Mouse (Mus musculus) lung, embryonic 15.5 days (tissue): Measurements from ENCODE around the gene Gm20518. TPM values are rescaled to one million over a fixed set of nuclear protein-coding genes. Genes with fewer than 3 reads are reported as not detected.

Experiments used
- ATAC-seq: fragments of 200-750 bp; cut with Nextera tagmentation; 2 replicates; pipeline ENCODE4 v1.8.0; 2017; ENCODE audit warnings: moderate number of reproducible peaks, borderline replicate concordance; ENCODE audit not compliant: low FRiP score, low TSS enrichment; ENCODE audit errors: extremely low read depth
- H3K27ac ChIP-seq: fragments of 300-500 bp; sonication (generic); 2 replicates; pipeline ENCODE4 v1.5.1; 2015; ENCODE audit warnings: moderate library complexity, mild to moderate bottlenecking, inconsistent platforms
- H3K27me3 ChIP-seq: fragments of 300-500 bp; sonication (generic); 2 replicates; pipeline ENCODE4 v1.6.1; 2015; ENCODE audit warnings: inconsistent platforms
- H3K36me3 ChIP-seq: fragments of 300-500 bp; sonication (generic); 2 replicates; pipeline ENCODE4 v1.6.1; 2015; ENCODE audit warnings: inconsistent platforms
- H3K4me1 ChIP-seq: fragments of 300-500 bp; sonication (generic); 2 replicates; pipeline ENCODE4 v1.6.1; 2015; ENCODE audit warnings: inconsistent platforms
- H3K4me2 ChIP-seq: fragments of 300-500 bp; sonication (generic); 2 replicates; pipeline ENCODE4 v1.6.1; 2015; ENCODE audit warnings: inconsistent platforms, mild to moderate bottlenecking, moderate library complexity
- H3K4me3 ChIP-seq: fragments of 300-500 bp; sonication (generic); 2 replicates; pipeline ENCODE4 v1.5.1; 2015; ENCODE audit warnings: mild to moderate bottlenecking, inconsistent platforms
- H3K9ac ChIP-seq: fragments of 300-500 bp; sonication (generic); 2 replicates; pipeline ENCODE4 v1.6.1; 2015; ENCODE audit warnings: inconsistent platforms
- H3K9me3 ChIP-seq: fragments of 300-500 bp; sonication (generic); 2 replicates; pipeline ENCODE4 v1.6.1; 2016; ENCODE audit warnings: inconsistent platforms
- WGBS: fragments of 180-500 bp; shearing (Covaris S2); methylation state at CpG from one replicate; pipeline ENCODE4 v1.1.7; 2015; 5-methylcytosine and 5-hydroxymethylcytosine counted together
- polyA plus RNA-seq: library from polyadenylated mRNA; unstranded; fragments of >200 nt; fragmentation: Nextera tagmentation; extraction: Ambion mirVana; gene quantifications from 2 replicates; pipeline ENCODE4 v1.2.1, GENCODE M21; 2015

The Gm20518 gene
- polyA plus RNA-seq, 1 experiment from 2014 or later = 0.16 TPM

DNA sequence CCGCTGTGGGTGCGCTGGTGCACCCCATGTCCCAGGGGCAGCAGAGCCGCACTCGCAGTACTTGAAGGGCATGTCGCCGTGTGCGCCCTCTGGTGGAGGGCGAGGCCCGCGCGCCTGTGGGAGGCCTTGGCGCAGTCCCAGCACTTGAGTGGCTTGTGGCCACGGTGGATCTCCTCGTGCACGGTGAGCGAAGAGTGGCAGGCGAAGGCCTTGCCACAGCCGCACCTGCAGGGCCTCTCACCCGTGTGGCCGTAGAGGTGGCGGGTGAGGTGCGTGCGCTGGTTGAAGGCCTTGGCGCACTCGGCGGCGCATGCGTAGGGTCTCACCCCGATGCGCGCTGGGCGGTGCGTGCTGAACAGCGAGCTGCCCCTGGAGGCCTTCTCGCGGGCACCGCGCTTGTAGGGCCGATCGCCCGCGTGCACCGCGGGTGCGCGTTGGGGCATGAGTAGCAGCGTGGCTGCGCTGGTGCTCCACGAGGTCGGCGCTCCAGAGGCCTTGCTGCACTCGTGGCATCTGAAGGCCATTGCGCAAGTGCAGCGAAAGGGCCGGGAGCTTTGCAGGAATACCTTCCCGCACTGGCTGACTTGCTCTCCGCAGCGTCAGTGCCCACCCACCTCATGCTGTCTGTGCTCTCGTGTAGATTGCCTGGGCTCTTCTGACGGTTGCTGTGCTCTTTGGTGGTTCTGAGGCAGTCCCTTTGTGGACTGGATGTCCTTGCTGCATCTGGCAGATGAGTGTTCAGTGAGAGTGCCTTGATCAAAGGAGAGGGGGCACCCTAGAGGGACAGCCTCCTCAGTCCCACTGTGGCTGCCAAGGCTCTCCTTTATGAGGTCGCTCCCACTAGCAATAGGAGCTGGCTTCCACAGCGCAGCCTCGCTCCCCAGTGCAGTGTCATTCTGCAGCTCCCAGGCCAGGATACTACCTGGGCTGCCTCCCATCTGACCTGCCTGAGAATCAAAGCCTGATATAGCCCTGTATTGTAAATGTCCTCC is 75.8 kb downstream of the Gm20518 start:
- H3K27me3 ChIP-seq = peaks cover 15% of the 10 kb centered on the region
- H3K27ac ChIP-seq = no peak overlapping the region
- 2% methylated on average over 62 of the region's 63 CpGs for WGBS
- no peaks in the 10 kb centered on the region for H3K36me3 ChIP-seq
- peaks cover 18% of the 10 kb centered on the region for H3K4me1 ChIP-seq
- peak; percentile 81 for ATAC-seq
- peak overlapping the region; percentile 87 for H3K4me2 ChIP-seq
- peak overlapping the region; percentile 52 for H3K4me3 ChIP-seq
- no peaks in the 10 kb centered on the region for H3K9me3 ChIP-seq
- peak overlapping the region; percentile 57 for H3K9ac ChIP-seq

DNA sequence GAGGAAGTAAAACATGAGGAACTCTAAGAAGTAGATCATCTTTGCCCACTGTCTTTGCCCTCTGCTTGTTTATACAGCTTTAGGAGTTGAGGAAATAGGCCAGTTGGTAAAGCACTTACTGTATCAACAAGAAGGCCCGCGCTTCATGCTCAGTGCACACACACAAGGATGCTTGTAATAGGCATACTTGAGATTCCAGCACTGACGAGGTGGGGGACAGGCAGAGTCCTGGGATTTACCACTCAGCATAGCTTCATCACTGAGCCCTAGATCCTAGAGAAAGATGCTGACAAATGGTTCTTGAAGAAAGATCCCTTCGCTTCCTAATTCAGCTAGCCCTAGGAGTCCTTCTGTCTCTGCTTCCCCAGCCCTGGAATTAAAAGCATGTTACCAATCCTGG is 78.3 kb downstream of the Gm20518 start:
- Histone ChIP-seq H3K4me3 (no peak overlapping the region), H3K9me3 (no peaks in the 10 kb centered on the region), H3K4me1 (peaks cover 40% of the 10 kb centered on the region), H3K27me3 (peaks cover 19% of the 10 kb centered on the region), H3K4me2 (no peak overlapping the region), H3K36me3 (0 out of 2 replicates have a peak, but pooled peaks cover 4% of the 10 kb centered on the region), H3K9ac (no peak overlapping the region), H3K27ac (no peak overlapping the region)
- WGBS = 36% methylated on average over 4 of the region's 4 CpGs
- no peak for ATAC-seq

- ATAC-seq = no peak
- H3K27me3 ChIP-seq = peaks cover 24% of the 10 kb centered on the region
- no peak overlapping the region for H3K9ac ChIP-seq
- H3K4me2 ChIP-seq = no peak overlapping the region
- 0 out of 2 replicates have a peak, but pooled peaks cover 7% of the 10 kb centered on the region for H3K36me3 ChIP-seq
- no peak overlapping the region for H3K27ac ChIP-seq
- 5% methylated on average over 5 of the region's 5 CpGs for WGBS
- no peak overlapping the region for H3K4me3 ChIP-seq
- H3K9me3 ChIP-seq = no peaks in the 10 kb centered on the region
- peaks cover 51% of the 10 kb centered on the region for H3K4me1 ChIP-seq
These were observed 79.4 kb downstream of the Gm20518 start for GRCm38 (mm10) chr16:17812120-17812519.

DNA sequence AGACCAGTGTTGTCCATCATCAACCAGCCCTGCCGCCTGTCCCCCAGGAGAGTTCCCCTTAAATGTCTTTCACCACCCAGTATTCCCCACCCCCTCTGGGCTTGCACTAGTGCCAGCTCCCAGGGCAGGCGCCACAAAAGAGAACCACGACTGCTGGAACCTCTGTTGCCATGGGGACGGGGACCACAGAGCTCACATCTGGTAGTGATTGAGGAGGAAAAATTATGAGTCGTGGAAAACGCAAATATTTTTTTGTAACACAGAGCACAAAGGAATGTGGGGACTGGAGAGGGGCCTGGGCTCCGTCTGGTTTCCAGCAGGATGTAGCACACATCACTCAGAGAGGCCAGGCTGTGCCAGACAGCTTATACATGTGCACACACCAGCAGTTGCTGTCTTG is 81.8 kb downstream of the Gm20518 start:
- Histone ChIP-seq H3K9ac (no peak overlapping the region), H3K36me3 (peaks cover 10% of the 10 kb centered on the region; the same call in 1 of the 2 replicates), H3K27ac (peak overlapping the region; percentile 82), H3K27me3 (peaks cover 32% of the 10 kb centered on the region), H3K9me3 (no peaks in the 10 kb centered on the region), H3K4me2 (no peak overlapping the region), H3K4me3 (no peak overlapping the region), H3K4me1 (peaks cover 61% of the 10 kb centered on the region)
- WGBS = 10% methylated on average over 7 of the region's 7 CpGs
- ATAC-seq = peak; percentile 77

- H3K27ac ChIP-seq = peak overlapping the region; percentile 82
- WGBS = 75% methylated on average over 4 of the region's 4 CpGs
- H3K4me3 ChIP-seq = no peak overlapping the region
- no peaks in the 10 kb centered on the region for H3K9me3 ChIP-seq
- no peak for ATAC-seq
- peaks cover 67% of the 10 kb centered on the region for H3K4me1 ChIP-seq
- H3K4me2 ChIP-seq = no peak overlapping the region
- peaks cover 10% of the 10 kb centered on the region; the same call in 1 of the 2 replicates for H3K36me3 ChIP-seq
- peaks cover 32% of the 10 kb centered on the region for H3K27me3 ChIP-seq
- H3K9ac ChIP-seq = no peak overlapping the region
These were observed 82.3 kb downstream of the Gm20518 start for GRCm38 (mm10) chr16:17809125-17809524.

- peak; percentile 29; the same call in 1 of the 2 replicates for ATAC-seq
- WGBS = 8% methylated on average over 73 of the region's 73 CpGs
- peak overlapping the region; percentile 92 for H3K4me2 ChIP-seq
- H3K36me3 ChIP-seq = peaks cover 14% of the 10 kb centered on the region; the same call in 1 of the 2 replicates
- no peaks in the 10 kb centered on the region for H3K9me3 ChIP-seq
- peak overlapping the region; percentile 74 for H3K27ac ChIP-seq
- peaks cover 84% of the 10 kb centered on the region for H3K4me1 ChIP-seq
- peak overlapping the region; percentile 45 for H3K4me3 ChIP-seq
- peak overlapping the region; percentile 57 for H3K9ac ChIP-seq
- peaks cover 50% of the 10 kb centered on the region for H3K27me3 ChIP-seq
These were observed 84.1 kb downstream of the Gm20518 start for GRCm38 (mm10) chr16:17807192-17808009.

GRCm38 (mm10) chr16:17806581-17807191 is 84.8 kb downstream of the Gm20518 start:
- 10% methylated on average over 50 of the region's 50 CpGs for WGBS
- peak overlapping the region; percentile 92 for H3K4me2 ChIP-seq
- peaks cover 14% of the 10 kb centered on the region; the same call in 1 of the 2 replicates for H3K36me3 ChIP-seq
- H3K27me3 ChIP-seq = peaks cover 57% of the 10 kb centered on the region
- no peak; the same call in 1 of the 2 replicates for ATAC-seq
- peak overlapping the region; percentile 74 for H3K27ac ChIP-seq
- peak overlapping the region; percentile 45 for H3K4me3 ChIP-seq
- peaks cover 88% of the 10 kb centered on the region for H3K4me1 ChIP-seq
- H3K9me3 ChIP-seq = no peaks in the 10 kb centered on the region
- peak overlapping the region; percentile 57 for H3K9ac ChIP-seq

- H3K9me3 ChIP-seq = no peaks in the 10 kb centered on the region
- WGBS = 44% methylated on average over 7 of the region's 7 CpGs
- no peak for ATAC-seq
- H3K27me3 ChIP-seq = peaks cover 67% of the 10 kb centered on the region
- H3K9ac ChIP-seq = no peak overlapping the region; the same call in 1 of the 2 replicates
- H3K4me2 ChIP-seq = peak overlapping the region; percentile 56
- H3K4me3 ChIP-seq = peak overlapping the region; percentile 25; the same call in 1 of the 2 replicates
- peaks cover 95% of the 10 kb centered on the region for H3K4me1 ChIP-seq
- no peak overlapping the region for H3K27ac ChIP-seq
- peaks cover 14% of the 10 kb centered on the region; the same call in 1 of the 2 replicates for H3K36me3 ChIP-seq
These were observed 86.5 kb downstream of the Gm20518 start for GRCm38 (mm10) chr16:17804982-17805381.

- Histone ChIP-seq H3K36me3 (peaks cover 14% of the 10 kb centered on the region; the same call in 1 of the 2 replicates), H3K27ac (no peak overlapping the region), H3K4me2 (peak overlapping the region; percentile 56), H3K9me3 (no peaks in the 10 kb centered on the region), H3K9ac (no peak overlapping the region; the same call in 1 of the 2 replicates), H3K27me3 (peaks cover 72% of the 10 kb centered on the region), H3K4me3 (peak overlapping the region; percentile 25), H3K4me1 (peaks cover 96% of the 10 kb centered on the region)
- peak; percentile 23; the same call in 1 of the 2 replicates for ATAC-seq
- WGBS = 15% methylated on average over 33 of the region's 33 CpGs
These were observed 87.0 kb downstream of the Gm20518 start for GRCm38 (mm10) chr16:17804449-17804912.

DNA sequence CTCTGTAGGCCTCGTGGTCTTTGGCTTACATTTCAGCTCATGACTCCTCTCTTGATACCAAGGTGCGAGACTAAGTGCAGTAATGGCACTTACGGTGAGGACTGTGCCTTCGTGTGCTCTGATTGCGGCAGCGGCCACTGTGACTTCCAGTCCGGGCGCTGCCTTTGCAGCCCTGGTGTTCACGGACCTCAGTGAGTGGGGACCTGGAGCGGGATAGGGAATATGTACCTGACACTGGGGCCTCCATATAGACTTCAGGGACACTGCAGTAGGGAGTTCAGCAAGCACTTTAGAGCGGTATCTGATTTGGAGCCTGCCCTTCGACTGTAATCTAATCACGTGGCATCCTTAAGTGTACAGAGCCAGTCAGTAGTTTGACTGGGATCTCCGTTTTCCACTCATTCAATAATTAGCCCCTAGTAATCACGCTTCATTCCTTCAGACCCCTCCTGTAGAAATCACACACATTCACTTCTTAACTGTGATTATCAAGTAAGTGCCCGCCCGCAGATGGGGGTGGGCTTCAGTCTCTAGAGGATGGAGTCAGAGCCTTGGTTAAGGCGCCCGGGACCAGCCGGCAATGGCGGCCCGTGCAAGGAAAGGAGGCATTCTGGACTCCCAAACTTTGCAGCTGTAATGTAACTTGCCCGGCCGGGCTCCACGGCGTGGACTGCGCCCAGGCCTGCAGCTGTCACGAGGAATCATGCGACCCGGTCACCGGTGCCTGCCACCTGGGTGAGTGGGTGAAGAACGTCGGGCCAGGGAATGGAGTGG is 87.6 kb downstream of the Gm20518 start:
- Histone ChIP-seq H3K9me3 (no peaks in the 10 kb centered on the region), H3K27me3 (peaks cover 78% of the 10 kb centered on the region), H3K4me2 (peak overlapping the region; percentile 56), H3K9ac (no peak overlapping the region), H3K27ac (no peak overlapping the region), H3K36me3 (peaks cover 14% of the 10 kb centered on the region; the same call in 1 of the 2 replicates), H3K4me3 (peak overlapping the region; percentile 25), H3K4me1 (peaks cover 96% of the 10 kb centered on the region)
- ATAC-seq = no peak
- WGBS = 33% methylated on average over 33 of the region's 33 CpGs
